ENCODE assay signal across 9 mouse cellular contexts in the genomic region with DNA sequence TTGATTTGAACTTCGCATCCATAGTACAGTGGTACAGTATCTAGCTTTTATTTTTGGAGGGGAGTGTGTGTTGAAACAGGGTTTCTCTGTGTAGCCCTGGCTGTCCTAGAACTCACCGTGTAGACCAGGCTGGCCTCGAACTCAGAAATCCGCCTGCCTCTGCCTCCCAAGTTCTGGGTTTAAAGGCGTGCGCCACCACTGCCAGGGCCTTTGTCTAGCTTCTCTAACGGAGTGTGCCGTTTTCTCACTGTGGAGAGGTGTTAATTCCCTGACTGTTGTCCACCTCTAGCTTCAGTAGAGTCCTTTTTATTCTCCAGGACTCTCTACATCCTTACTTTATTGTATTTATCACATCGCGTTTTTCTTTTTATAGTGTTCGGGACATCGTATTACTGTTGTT. TPM values are rescaled to one million over a fixed set of nuclear protein-coding genes. Genes with fewer than 3 reads are reported as not detected.
DNase-seq lines count a peak whose midpoint lies in the region; ATAC-seq and TF ChIP-seq lines count a peak whose summit lies in the region.
"Had no signal": no experiment of that assay in that cellular context is flagged by ENCODE, and none has a peak within 500 bp of the region (broad histone marks: within the 10 kb centered on the region; RNA-seq: fewer than 3 reads in every experiment).

No protein-coding gene starts in this region.

- no peak for TF ChIP-seq POLR2A in myocyte (IDR thresholded peaks at IDR 0.05; ENCODE audit: insufficient read length, low read depth)

- 48% methylated on average over 12 of the region's 12 CpGs for WGBS in embryonic facial prominence, embryonic 14.5 days
- WGBS in hindbrain, postnatal 0 days, result 60% methylated on average over 12 of the region's 12 CpGs

- DNase-seq in left cerebral cortex, adult 2 months (ENCODE audit: extremely low spot score in 1 of 2, low spot score in 2 of 2), result no peak
- no peak for DNase-seq in left cerebral cortex, adult 9 months (ENCODE audit: low spot score in 2 of 2)
- no peak for DNase-seq in embryonic facial prominence, embryonic 14.5 days (ENCODE audit: low spot score)
- no peak for DNase-seq in hindbrain, postnatal 0 days (ENCODE audit: low spot score)
- no peak for DNase-seq in layer of hippocampus, postnatal 14 days (ENCODE audit: low spot score in 2 of 2)
- no peak for DNase-seq in gastrocnemius, postnatal 36 days
- DNase-seq in cerebellum, adult 11 months, result no peak
- DNase-seq: adrenal gland, adult 2 months had no signal

- H3K27me3 ChIP-seq in embryonic facial prominence, embryonic 14.5 days (replicated peaks; ENCODE audit: control insufficient read depth, insufficient read depth, low read length), result no peaks in the 10 kb centered on the region
- H3K27me3 ChIP-seq in hindbrain, postnatal 0 days (ENCODE audit: insufficient read depth, low read length), result no peaks in the 10 kb centered on the region
- no peaks in the 10 kb centered on the region for H3K27me3 ChIP-seq in myocyte (ENCODE audit: control insufficient read depth, insufficient read depth, insufficient read length)

- no peaks in the 10 kb centered on the region for H3K9me3 ChIP-seq in embryonic facial prominence, embryonic 14.5 days (ENCODE audit: control insufficient read depth, low read length)
- no peaks in the 10 kb centered on the region for H3K9me3 ChIP-seq in hindbrain, postnatal 0 days (ENCODE audit: low read length)

- H3ac ChIP-seq in myocyte (ENCODE audit: control insufficient read depth, insufficient read length), result peak overlapping the region; percentile 82

- H3K36me3 ChIP-seq in embryonic facial prominence, embryonic 14.5 days (ENCODE audit: control insufficient read depth, insufficient read depth, low read length), result peaks cover 58% of the 10 kb centered on the region
- H3K36me3 ChIP-seq in hindbrain, postnatal 0 days (ENCODE audit: insufficient read depth, low read length), result peaks cover 24% of the 10 kb centered on the region; the same call in 1 of the 2 replicates
- H3K36me3 ChIP-seq in myocyte (ENCODE audit: control insufficient read depth, insufficient read depth), result peaks cover 29% of the 10 kb centered on the region

- H3K4me1 ChIP-seq in embryonic facial prominence, embryonic 14.5 days (ENCODE audit: control insufficient read depth, insufficient read depth, low read length), result peaks cover 11% of the 10 kb centered on the region
- H3K4me1 ChIP-seq in hindbrain, postnatal 0 days (ENCODE audit: insufficient read depth, low read length), result peaks cover 8% of the 10 kb centered on the region; the same call in 1 of the 2 replicates

- H3K79me2 ChIP-seq in myocyte (ENCODE audit: control insufficient read depth, insufficient read depth), result peaks cover 31% of the 10 kb centered on the region

- peak overlapping the region; percentile 73 for H3K4me3 ChIP-seq in left cerebral cortex, adult 2 months
- peak overlapping the region; percentile 88 for H3K4me3 ChIP-seq in embryonic facial prominence, embryonic 14.5 days (ENCODE audit: low read depth, low read length)
- H3K4me3 ChIP-seq in hindbrain, postnatal 0 days (ENCODE audit: low read length), result peak overlapping the region; percentile 94
- H3K4me3 ChIP-seq in myocyte, result peak overlapping the region; percentile 90

- ATAC-seq in embryonic facial prominence, embryonic 14.5 days (ENCODE audit: low read depth), result no peak
- no peak for ATAC-seq in hindbrain, postnatal 0 days

- intact Hi-C loops in left cerebral cortex, adult 2 months (cut with DNase I), result no loop called here
- intact Hi-C loops in gastrocnemius, postnatal 36 days (cut with DNase I), result no loop called here

- H3K4me2 ChIP-seq in embryonic facial prominence, embryonic 14.5 days (ENCODE audit: low read depth, low read length), result peak overlapping the region; percentile 80
- peak overlapping the region; percentile 80 for H3K4me2 ChIP-seq in hindbrain, postnatal 0 days (ENCODE audit: low read depth, low read length)
- H3K4me2 ChIP-seq in myocyte (ENCODE audit: low read depth), result peak overlapping the region; percentile 89

- H3K27ac ChIP-seq in left cerebral cortex, adult 2 months, result no peak overlapping the region
- no peak overlapping the region for H3K27ac ChIP-seq in embryonic facial prominence, embryonic 14.5 days (replicated peaks; ENCODE audit: low read depth, low read length)
- peak overlapping the region; percentile 82 for H3K27ac ChIP-seq in hindbrain, postnatal 0 days

- TF ChIP-seq CTCF in left cerebral cortex, adult 2 months (IDR thresholded peaks at IDR 0.05), result no peak
- TF ChIP-seq CTCF in hindbrain, postnatal 0 days (IDR thresholded peaks at IDR 0.05; ENCODE audit: low read depth), result no peak

- peak overlapping the region; percentile 94 for H3K9ac ChIP-seq in embryonic facial prominence, embryonic 14.5 days (ENCODE audit: low read depth, low read length)
- H3K9ac ChIP-seq in hindbrain, postnatal 0 days (replicated peaks; ENCODE audit: low read length), result peak overlapping the region; percentile 79

TF ChIP-seq in myocyte, 11 proteins besides CTCF, POLR2A, EP300 and RAD21:
- TF ChIP-seq SRF (IDR thresholded peaks at IDR 0.05; ENCODE audit: control insufficient read depth, insufficient read length, low read depth) (no peak), TCF3 (IDR thresholded peaks at IDR 0.05; ENCODE audit: insufficient read length, low read depth) (no peak), REST (IDR thresholded peaks at IDR 0.05; ENCODE audit: insufficient read depth, insufficient read length) (no peak), CEBPB (IDR thresholded peaks at IDR 0.05; ENCODE audit: insufficient read depth, poor library complexity, severe bottlenecking) (no peak), MAX (IDR thresholded peaks at IDR 0.05; ENCODE audit: low read depth) (no peak), POLR2AphosphoS2 (IDR thresholded peaks at IDR 0.05; ENCODE audit: insufficient read length, low read depth) (no peak), MYOG (IDR thresholded peaks at IDR 0.05; ENCODE audit: control insufficient read depth in 1 of 3, insufficient read depth in 1 of 3, insufficient read length in 2 of 3, low read depth in 2 of 3) (no peak), TCF12 (IDR thresholded peaks at IDR 0.05; ENCODE audit: insufficient read depth, poor library complexity, severe bottlenecking) (no peak), USF1 (IDR thresholded peaks at IDR 0.05; ENCODE audit: low read depth) (no peak), MYOD1 (IDR thresholded peaks at IDR 0.05; ENCODE audit: control insufficient read depth in 1 of 3, insufficient read length in 2 of 3, low read depth in 2 of 3) (no peak), E2F4 (IDR thresholded peaks at IDR 0.05; ENCODE audit: insufficient read depth) (no peak)

RNA-seq across cellular contexts. Expression of a gene that starts 0.8 kb away (rescaled TPM):
- 10 to 100 TPM; 90.7 to 91.1 TPM for total RNA-seq in left cerebral cortex, adult 2 months (2021)
- 38.8 and 43.1 TPM in 2 replicates for polyA plus RNA-seq in embryonic facial prominence, embryonic 14.5 days (2014; fragmentation: Nextera tagmentation; extraction: Ambion mirVana)
- 34.0 and 38.2 TPM in 2 replicates for total RNA-seq in hindbrain, postnatal 0 days (2014; rRNA removed)
- polyA plus RNA-seq in hindbrain, postnatal 0 days (2015; fragmentation: Nextera tagmentation; extraction: Ambion mirVana), result 32.3 and 33.7 TPM in 2 replicates
- 40.4 TPM for polyA plus RNA-seq in myocyte (2012; fragmentation: generic; extraction: Trizol)
- 10 to 100 TPM; 82.3 to 87.7 TPM for total RNA-seq in layer of hippocampus, postnatal 14 days (2021)
- 10 to 100 TPM; 26.3 to 32.5 TPM for total RNA-seq in gastrocnemius, postnatal 36 days (2021)

RNA-seq across cellular contexts. Expression of a gene that starts 1.0 kb away (rescaled TPM):
- total RNA-seq in left cerebral cortex, adult 2 months (2021), result 10 to 100 TPM; 26.4 to 26.9 TPM
- polyA plus RNA-seq in embryonic facial prominence, embryonic 14.5 days (2014; fragmentation: Nextera tagmentation; extraction: Ambion mirVana), result 20.6 and 23.9 TPM in 2 replicates
- 15.1 and 21.3 TPM in 2 replicates for total RNA-seq in hindbrain, postnatal 0 days (2014; rRNA removed)
- polyA plus RNA-seq in hindbrain, postnatal 0 days (2015; fragmentation: Nextera tagmentation; extraction: Ambion mirVana), result 21.1 and 25.0 TPM in 2 replicates
- polyA plus RNA-seq in myocyte (2012; fragmentation: generic; extraction: Trizol), result 12.7 TPM
- 10 to 100 TPM; 24.3 to 25.8 TPM for total RNA-seq in layer of hippocampus, postnatal 14 days (2021)
- total RNA-seq in gastrocnemius, postnatal 36 days (2021), result 10 to 100 TPM; 19.8 to 20.0 TPM
